Mouse (Mus musculus): ENCODE measurements around the gene Gata3.

DNA sequence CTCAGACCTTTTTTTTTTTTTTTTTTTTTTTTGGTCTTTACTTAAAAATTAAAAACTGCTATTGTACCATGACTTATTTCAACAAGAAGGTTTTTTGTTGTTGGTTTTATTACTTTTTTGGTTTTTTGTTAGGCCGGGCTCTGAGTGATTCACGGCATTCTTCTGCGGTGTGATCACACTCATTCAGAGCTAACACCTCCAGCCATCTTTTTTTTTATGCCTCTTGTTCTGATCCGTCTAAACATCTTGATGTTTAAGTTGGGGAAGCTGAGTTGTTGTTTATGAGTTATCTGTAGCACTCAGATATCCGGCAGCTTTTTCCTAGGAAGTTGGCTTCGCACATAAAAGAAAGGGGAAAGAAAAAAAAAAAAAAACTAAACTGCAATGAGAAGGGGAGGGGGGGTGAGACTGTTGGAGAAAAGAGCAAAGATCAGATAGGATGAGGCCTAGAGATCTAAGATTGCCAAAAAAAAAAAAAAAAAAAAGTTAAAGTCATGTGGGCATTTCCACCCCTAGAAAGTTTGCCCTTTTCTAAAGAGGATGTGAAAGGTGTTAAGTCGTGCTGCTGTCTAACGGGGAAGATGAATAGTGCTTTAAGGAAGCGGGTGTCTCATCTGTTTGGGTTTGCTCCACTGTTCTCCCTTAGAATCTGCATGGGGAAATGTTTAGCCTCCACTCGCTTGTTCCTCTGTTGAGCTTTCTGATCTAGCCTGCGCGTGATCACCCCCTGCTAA is 22.6 kb downstream of the Gata3 start:
- TF ChIP-seq POLR2A (IDR thresholded peaks at IDR 0.05; ENCODE audit: insufficient read depth, low read length) (no peak), CTCF (IDR thresholded peaks at IDR 0.05; ENCODE audit: low read depth, low read length) (no peak)

Data from ES-Bruce4 (cell line).